Mouse (Mus musculus) liver, adult (tissue): ENCODE data around the gene Tsc22d2.

Experiments used
- GATA4 ChIP-seq: IDR thresholded peaks from 2 replicates; pipeline ENCODE4 v1.6.1; 2014; ENCODE audit warnings: mild to moderate bottlenecking, low read length; ENCODE audit not compliant: insufficient replicate concordance

Tsc22d2 gene

DNA sequence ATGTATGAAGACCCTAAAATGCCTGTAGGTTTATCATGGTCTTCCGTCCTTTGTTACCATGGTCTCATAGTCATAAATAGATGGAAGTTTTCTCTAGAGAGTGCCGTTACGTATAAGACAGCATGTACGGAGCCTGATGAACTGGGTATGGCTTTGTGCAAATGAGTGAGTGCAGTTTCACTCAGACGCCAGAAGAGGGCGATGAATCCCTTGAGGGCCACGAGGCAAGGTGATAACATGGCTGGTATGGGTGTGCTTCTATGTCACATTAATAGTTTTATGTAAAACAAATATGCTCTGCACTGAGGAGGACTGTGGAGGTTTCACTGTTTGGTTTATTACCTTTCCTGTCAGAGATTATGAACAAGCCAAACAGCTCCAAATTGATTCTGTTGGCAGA lies 71.4 kb downstream of the Tsc22d2 start:
- TF ChIP-seq GATA4 = no peak

DNA sequence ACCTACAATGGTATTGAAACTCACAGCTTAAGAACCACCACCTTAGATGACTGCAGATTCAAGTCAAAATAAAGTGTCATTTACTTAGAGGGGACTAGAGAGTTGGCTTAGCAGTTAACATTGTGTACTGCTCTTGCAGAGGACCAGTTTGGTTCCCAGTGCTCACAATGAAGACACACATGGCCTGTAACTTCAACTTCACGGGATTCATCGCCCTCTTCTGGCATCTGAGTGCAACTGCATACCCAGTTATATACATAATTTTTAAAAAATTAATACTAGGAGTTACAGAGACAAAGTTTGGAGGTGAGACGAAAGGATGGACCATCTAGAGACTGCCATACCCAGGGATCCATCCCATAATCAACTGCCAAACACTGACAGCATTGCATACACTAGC lies 72.6 kb downstream of the Tsc22d2 start:
- TF ChIP-seq GATA4 = no peak

DNA sequence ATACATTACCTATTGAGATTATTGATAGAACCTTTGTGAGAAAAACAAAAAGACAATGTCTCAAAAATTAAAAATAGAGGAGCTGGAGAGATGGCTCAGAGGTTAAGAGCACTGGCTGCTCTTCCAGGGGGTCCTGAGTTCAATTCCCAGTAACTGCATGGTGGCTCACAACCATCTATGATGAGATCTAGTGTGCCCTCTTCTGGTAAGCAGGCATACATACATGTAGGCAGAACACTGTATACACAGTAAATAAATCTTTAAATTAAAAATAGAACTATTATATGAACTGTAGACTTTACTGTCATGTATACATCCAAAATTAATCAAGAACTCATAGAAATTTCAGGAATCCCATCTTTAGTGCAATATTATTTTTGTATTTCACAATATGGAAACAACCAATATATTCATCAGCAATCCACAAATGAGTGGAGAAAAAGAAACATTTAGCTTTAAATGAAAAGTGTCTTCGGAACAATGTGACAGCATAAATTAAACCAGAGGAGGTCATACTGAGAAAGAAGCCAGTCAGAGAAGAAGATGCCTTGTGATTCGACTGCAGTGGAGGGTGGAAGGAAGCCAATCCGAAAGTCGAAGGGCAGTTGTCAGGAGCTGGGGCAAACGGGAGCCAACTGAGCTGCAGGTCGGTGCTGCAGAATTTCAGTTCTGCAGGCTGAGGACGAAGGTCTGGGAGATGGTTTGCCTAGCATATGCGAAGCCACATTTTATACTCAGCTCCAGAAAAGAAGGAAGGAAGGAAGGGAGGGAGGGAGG lies 73.7 kb downstream of the Tsc22d2 start:
- TF ChIP-seq GATA4 = no peak

DNA sequence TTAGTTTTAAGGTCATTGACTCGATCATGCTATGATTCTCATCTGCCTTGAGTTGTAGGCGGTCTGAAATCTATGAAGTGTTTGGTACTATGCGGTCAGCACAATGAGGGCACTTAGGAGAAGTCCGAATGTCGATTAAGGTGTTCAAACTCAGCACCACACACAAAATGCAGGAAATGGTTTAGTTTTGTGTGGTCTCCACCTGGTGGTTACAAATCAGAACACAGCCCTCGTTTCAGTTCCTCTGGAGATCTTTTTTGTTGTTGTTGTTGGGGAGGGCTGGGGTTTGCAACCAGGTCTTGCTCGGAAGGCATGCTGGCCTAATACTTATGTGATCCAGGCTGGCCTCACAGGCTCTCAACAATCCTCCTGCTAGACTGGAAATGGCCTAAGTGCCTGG lies 76.3 kb downstream of the Tsc22d2 start:
- TF ChIP-seq GATA4 = no peak

DNA sequence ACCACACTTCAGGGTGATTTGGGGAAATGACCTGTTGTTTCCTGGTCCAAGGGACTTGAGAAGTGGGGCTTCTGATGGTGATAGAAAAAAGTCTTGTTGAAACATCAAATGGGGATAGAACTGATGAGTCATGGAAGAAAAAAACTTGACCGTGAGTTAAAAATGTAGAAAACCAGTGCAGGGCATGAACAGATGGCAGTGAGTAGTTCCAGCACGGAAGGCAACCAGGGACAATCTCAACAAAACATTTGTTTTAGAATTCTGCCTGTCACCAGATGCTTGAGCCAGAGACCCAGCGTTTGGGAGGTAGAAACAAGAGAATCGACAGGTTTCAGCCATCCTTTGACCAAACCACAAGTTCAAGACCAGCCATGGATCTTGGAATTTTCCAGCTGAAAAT lies 79.1 kb downstream of the Tsc22d2 start:
- TF ChIP-seq GATA4 = no peak

DNA sequence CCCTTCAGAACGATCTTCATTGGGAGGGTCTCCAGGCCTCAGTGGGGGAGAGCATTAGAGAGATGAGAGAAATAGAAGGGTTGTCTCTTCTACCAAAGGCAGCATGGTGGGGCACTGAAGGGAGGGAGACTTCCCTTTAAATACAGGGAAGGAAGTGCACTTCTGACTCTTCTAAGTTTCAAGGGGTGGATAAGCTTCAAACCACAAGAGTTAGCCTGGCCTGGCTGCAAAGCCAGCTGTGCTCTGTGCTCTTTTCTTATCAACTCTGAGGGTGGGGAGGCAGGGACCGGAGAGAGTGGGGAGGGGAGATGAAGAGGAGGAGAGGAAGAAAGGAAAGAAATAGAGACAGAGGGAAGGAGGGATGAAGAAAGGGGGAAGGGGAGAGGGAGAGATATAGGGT lies 87.4 kb downstream of the Tsc22d2 start:
- TF ChIP-seq GATA4 = no peak

DNA sequence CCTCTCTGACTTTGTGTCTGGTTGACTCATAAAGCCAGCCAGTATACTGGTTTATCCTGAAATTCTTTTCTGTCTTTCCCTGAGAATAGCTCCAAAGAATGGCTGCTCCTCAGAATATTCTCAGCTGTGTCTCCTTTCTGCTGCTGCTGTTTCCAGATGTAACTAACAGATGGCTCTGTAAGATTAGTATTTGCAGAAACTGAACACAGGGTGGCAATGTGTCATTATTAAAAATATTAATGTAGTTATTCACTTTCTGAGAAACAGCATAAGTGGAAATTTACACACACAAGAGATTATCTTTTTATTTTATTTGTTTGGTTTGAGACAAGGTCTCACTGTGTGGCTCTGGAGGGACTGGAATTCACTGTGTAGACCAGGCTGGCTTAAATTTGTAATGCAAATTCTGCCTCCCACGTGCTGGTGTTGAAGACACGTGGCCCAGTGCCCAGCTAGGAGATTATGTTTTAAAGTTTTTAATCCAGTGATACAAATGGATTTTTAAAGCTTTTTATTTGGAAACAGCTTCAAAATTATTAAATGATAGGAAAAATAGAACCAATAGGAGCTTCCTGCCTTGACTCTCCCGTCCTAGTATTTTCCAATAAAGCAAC lies 89.3 kb downstream of the Tsc22d2 start:
- TF ChIP-seq GATA4 = no peak

DNA sequence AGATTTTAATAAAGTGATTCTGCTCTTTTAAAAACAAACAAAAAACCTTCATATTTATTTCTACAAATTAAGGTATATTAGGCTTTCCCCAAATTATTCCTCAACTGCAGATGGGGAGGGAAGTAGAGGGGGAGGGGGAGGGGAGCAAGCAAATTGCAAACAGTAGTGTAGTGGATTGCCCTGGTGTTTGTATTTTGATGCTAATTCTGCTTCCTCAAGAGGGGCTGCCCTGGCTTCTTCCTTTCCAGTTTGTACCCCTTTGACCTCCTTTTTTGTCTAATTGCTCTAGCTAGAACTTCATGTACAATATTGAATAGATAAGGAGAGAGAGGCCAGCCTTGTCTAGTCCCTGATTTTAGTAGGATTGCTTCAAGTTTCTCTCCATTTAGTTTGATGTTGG lies 90.2 kb downstream of the Tsc22d2 start:
- no peak for TF ChIP-seq GATA4

DNA sequence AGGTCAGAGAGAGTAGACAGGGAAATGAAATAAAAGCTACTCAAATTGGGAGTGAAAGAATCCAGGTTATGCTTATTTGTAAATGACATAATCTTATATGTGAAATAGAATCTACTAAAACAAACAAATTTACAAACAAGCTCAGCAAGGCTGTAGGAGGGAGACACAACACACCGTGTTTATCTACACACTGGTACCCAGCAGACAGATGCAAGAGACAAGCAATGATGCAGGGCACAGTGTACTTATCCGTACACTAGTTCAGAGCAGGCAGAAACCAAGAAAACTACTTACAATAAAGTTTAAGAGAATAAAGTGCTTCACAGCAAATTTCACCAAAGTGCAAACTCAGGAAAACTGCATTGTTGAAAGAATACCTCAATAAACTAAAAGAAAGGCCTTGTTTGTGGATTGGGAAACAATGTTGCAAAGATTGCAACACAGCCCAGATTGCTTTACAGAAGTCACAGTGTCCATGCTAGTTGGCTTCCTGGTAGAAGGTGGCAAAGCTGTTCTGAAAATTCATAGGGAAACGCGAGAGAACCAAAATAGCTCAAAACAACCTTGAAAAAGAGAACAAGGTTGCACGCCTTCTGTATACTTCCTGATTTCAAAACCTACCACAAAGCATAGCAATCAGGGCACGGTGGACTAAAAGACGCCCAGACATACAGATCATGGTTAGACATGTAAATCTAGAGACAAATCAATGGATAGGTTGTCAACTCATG lies 93.7 kb downstream of the Tsc22d2 start:
- no peak for TF ChIP-seq GATA4

DNA sequence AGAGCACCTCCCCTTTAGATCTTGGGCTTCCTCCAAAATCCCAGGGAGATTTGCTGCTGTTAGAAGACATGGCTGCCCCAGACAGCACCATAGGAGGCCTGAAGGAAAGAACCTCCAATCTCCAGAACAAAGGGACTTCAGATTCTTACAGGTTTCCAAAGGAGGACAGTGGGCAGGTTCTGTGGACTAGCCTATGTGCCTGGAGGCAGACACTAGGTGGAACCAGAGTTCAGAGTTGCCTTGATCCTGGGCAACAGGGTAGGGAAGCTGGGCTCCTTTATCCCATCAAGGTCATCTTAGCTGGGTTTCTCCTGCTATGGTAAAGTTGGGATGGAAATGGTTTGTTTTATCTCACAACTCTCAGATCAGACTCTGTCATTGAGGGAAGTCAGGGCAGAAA lies 97.1 kb downstream of the Tsc22d2 start:
- TF ChIP-seq GATA4 = no peak

DNA sequence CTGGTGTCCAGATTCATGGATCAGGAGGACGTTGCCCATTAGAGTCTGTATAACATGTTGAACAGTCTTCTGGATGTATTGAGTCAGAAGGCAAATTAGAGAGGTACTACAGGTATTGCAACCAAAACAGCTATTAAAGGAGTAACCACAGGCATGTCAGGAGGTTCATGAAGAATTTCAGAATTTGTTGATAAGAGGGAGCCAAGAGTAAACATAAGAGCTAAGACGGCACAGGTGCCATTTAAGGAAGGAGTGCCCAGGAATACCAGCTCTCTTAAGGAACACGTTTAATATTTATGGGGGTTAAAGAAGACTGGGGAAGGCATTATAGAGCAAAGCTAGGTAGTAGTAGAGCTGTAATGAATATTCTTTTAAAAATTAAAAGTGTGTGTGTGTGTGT lies 98.2 kb downstream of the Tsc22d2 start:
- no peak for TF ChIP-seq GATA4

DNA sequence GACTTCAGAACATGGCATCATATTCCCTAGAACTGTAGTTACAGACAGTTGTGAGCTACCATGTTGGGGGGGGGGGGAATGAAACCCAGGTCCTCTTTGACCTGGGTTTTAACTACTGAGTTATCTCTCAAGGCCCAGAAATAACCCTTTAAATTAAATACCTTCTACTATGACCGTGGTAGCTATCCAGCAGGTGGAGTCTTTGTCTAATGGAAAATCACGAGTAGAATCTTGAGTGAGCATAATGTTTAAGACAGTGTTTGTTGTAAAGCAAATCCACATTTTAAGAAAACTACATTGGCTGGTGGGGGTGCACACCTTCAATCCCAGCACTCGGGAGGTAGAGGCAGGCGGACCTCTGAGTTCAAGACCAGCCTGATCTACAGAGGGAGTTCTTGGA lies 99.0 kb downstream of the Tsc22d2 start:
- TF ChIP-seq GATA4 = no peak

DNA sequence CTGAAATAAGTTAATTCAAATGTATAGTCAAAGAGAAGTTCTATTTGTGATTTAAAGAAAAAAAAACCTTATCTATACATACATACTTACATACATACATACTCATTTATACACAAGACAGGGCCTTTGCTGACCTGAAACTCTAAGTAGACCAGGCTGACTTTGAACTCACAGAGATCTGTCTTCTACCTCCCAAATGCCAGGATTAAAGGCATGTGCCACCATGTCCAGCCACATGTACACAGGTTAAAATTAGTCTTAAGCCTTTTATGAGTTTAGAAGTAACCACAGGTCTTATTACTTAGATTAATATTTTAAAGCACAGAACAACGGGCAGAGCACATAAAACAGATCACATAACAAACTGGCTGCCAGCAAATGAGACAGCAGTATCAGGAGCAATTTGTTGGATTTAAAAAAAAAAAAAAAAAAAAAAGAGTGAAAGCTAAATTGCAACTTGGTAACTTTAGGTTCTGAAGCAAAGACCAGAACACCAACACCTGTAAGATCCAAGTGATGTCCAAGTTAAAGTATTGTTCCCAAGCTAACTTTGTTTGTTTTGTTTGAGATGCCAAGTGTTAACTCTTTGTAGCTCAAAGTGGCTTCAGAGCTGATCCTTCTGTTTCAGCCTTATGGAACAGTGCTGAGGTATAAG lies 101.6 kb downstream of the Tsc22d2 start:
- no peak for TF ChIP-seq GATA4
